Mouse (Mus musculus) CH12.LX (cell line): ENCODE measurements around the gene Mcam. TPM values are rescaled to one million over a fixed set of nuclear protein-coding genes. Genes with fewer than 3 reads are reported as not detected.

Source experiments
- DNase-seq: peaks from one replicate; pipeline ENCODE4 v3.0.0-alpha.2; 2013; ENCODE audit errors: extremely low read depth
- H3K27ac ChIP-seq: 2 replicates; pipeline ENCODE4 v1.5.1; 2012; ENCODE audit warnings: low read depth, mild to moderate bottlenecking, control low read depth, moderate library complexity; ENCODE audit not compliant: insufficient read depth
- H3K27me3 ChIP-seq: replicated peaks from 2 replicates; pipeline ENCODE3; 2012; ENCODE audit warnings: inconsistent platforms
- H3K36me3 ChIP-seq, 2 experiments: replicated peaks in 1 of 2; 2 replicates each; pipeline versions ENCODE3 to v1.6.1; 2012; ENCODE audit warnings: inconsistent platforms in 1 of 2, low read length in 1 of 2, mild to moderate bottlenecking in 1 of 2, mixed read lengths in 1 of 2, moderate library complexity in 1 of 2; ENCODE audit not compliant: control insufficient read depth in 1 of 2, insufficient read depth in 1 of 2
- H3K4me1 ChIP-seq, 2 experiments: 2 replicates each; pipeline ENCODE4 v1.6.1; 2012; ENCODE audit warnings: inconsistent platforms in 1 of 2, moderate library complexity in 1 of 2; ENCODE audit not compliant: insufficient read depth in 2 of 2, control insufficient read depth in 1 of 2
- H3K4me2 ChIP-seq: 2 replicates; pipeline ENCODE4 v1.6.1; 2012; ENCODE audit warnings: low read depth, mild to moderate bottlenecking, control low read depth; ENCODE audit not compliant: poor library complexity, insufficient read depth, severe bottlenecking
- H3K4me3 ChIP-seq, 3 experiments: fragments of 150-350 bp in 1 of 3; sonication (generic) in 1 of 3; replicated peaks in 1 of 3; 2 replicates each; pipeline versions ENCODE3 to v1.5.1; 2011 to 2012; ENCODE audit warnings: low read depth in 2 of 3, low read length in 2 of 3, mild to moderate bottlenecking in 2 of 3, moderate library complexity in 2 of 3, control low read depth in 1 of 3, improper control_type of control experiment in 1 of 3, inconsistent platforms in 1 of 3, mixed read lengths in 1 of 3; ENCODE audit not compliant: poor library complexity in 1 of 3
- H3K79me2 ChIP-seq: replicated peaks from 2 replicates; pipeline ENCODE4 v1.6.1; 2012; ENCODE audit warnings: mild to moderate bottlenecking, moderate library complexity; ENCODE audit not compliant: control insufficient read depth, poor library complexity, insufficient read depth, severe bottlenecking; ENCODE audit errors: extremely low read depth
- H3K9ac ChIP-seq: 2 replicates; pipeline ENCODE4 v1.6.1; 2012; ENCODE audit warnings: low read depth, mild to moderate bottlenecking, control low read depth, moderate library complexity; ENCODE audit not compliant: insufficient read depth
- H3K9me3 ChIP-seq: replicated peaks from 2 replicates; pipeline ENCODE3; 2012; ENCODE audit warnings: low read length, inconsistent platforms, mixed read lengths
- CHD1 ChIP-seq: IDR thresholded peaks from 2 replicates; pipeline ENCODE4 v1.6.1; 2012; ENCODE audit warnings: low read depth, low read length, improper control_type of control experiment, inconsistent platforms
- E2F4 ChIP-seq: IDR thresholded peaks from 2 replicates; pipeline ENCODE4 v1.6.1; 2011; ENCODE audit warnings: low read depth, low read length, improper control_type of control experiment; ENCODE audit not compliant: insufficient replicate concordance
- ELF1 ChIP-seq: IDR thresholded peaks from 2 replicates; pipeline ENCODE4 v1.6.1; 2014; ENCODE audit warnings: low read depth, mild to moderate bottlenecking, inconsistent platforms, low read length, improper control_type of control experiment
- ETS1 ChIP-seq: conservative IDR thresholded peaks from 2 replicates; pipeline ENCODE4 v1.6.1; 2012; ENCODE audit warnings: low read depth, mild to moderate bottlenecking, inconsistent platforms, low read length, improper control_type of control experiment, moderate library complexity
- HCFC1 ChIP-seq: IDR thresholded peaks from 2 replicates; pipeline ENCODE4 v1.6.1; 2012; ENCODE audit warnings: low read depth, mild to moderate bottlenecking, inconsistent platforms, low read length, improper control_type of control experiment
- KAT2A ChIP-seq: IDR thresholded peaks from 2 replicates; pipeline ENCODE4 v1.6.1; 2012; ENCODE audit warnings: low read length, improper control_type of control experiment, inconsistent platforms; ENCODE audit not compliant: insufficient replicate concordance
- MAFK ChIP-seq: IDR thresholded peaks from 2 replicates; pipeline ENCODE4 v1.6.1; 2011; ENCODE audit warnings: low read length, improper control_type of control experiment; ENCODE audit not compliant: insufficient replicate concordance
- MAX ChIP-seq: IDR thresholded peaks from 2 replicates; pipeline ENCODE4 v1.6.1; 2011; ENCODE audit warnings: low read length, improper control_type of control experiment
- MAZ ChIP-seq: IDR thresholded peaks from 2 replicates; pipeline ENCODE4 v1.6.1; 2012; ENCODE audit warnings: low read depth, mild to moderate bottlenecking, inconsistent platforms, low read length, improper control_type of control experiment, moderate library complexity
- MEF2A ChIP-seq: IDR thresholded peaks from 2 replicates; pipeline ENCODE4 v1.6.1; 2014; ENCODE audit warnings: low read depth, mild to moderate bottlenecking, inconsistent platforms, low read length, improper control_type of control experiment, borderline replicate concordance
- NELFE ChIP-seq: IDR thresholded peaks from 2 replicates; pipeline ENCODE4 v1.6.1; 2011; ENCODE audit warnings: low read depth, low read length, improper control_type of control experiment
- NRF1 ChIP-seq: IDR thresholded peaks from 2 replicates; pipeline ENCODE4 v1.6.1; 2014; ENCODE audit warnings: low read depth, mild to moderate bottlenecking, inconsistent platforms, low read length, improper control_type of control experiment, moderate library complexity
- POLR2A ChIP-seq: IDR thresholded peaks from 2 replicates; pipeline ENCODE4 v1.6.1; 2011; ENCODE audit warnings: low read depth, mild to moderate bottlenecking, improper control_type of control experiment, low read length
- POLR2AphosphoS2 ChIP-seq: IDR thresholded peaks from 2 replicates; pipeline ENCODE4 v1.6.1; 2011; ENCODE audit warnings: low read depth, low read length, improper control_type of control experiment
- TBP ChIP-seq: conservative IDR thresholded peaks from 2 replicates; pipeline ENCODE4 v1.6.1; 2011; ENCODE audit warnings: low read depth, low read length, improper control_type of control experiment
- TCF12 ChIP-seq: IDR thresholded peaks from 2 replicates; pipeline ENCODE4 v1.6.1; 2014; ENCODE audit warnings: low read depth, mild to moderate bottlenecking, inconsistent platforms, low read length, improper control_type of control experiment
- UBTF ChIP-seq: IDR thresholded peaks from 2 replicates; pipeline ENCODE4 v1.6.1; 2012; ENCODE audit warnings: low read depth, mild to moderate bottlenecking, inconsistent platforms, low read length, improper control_type of control experiment, moderate library complexity
- ZC3H11A ChIP-seq: IDR thresholded peaks from 2 replicates; pipeline ENCODE4 v1.6.1; 2012; ENCODE audit warnings: low read depth, mild to moderate bottlenecking, inconsistent platforms, low read length, improper control_type of control experiment
- dilution Hi-C: fragments of 300-500 bp; cut with MboI; formaldehyde crosslinking; loops from 2 replicates; pipeline ENCODE4 v1.14.3; 2020; ENCODE audit warnings: low sequenced_read_pairs; ENCODE audit not compliant: extremely low pct_unique_long_range_greater_than_20kb, extremely low pct_ligation_motif_present
- in situ Hi-C: fragments of 300-500 bp; cut with MboI; formaldehyde crosslinking; loops from 3 replicates; pipeline ENCODE4 v1.14.3; 2019; ENCODE audit warnings: low sequenced_read_pairs, low pct_ligation_motif_present, low pct_unique_long_range_greater_than_20kb, mixed read lengths
- polyA plus RNA-seq: library from polyadenylated mRNA; unstranded; fragments of >175 nt; gene quantifications from 2 replicates; pipeline ENCODE4 v1.2.1, GENCODE M21; 2012; ENCODE audit warnings: low read depth; ENCODE audit not compliant: insufficient read length
- total RNA-seq, 2 experiments: library from RNA; depleted of rRNA; stranded (reverse); fragments of 300-350 nt in 1 of 2; fragments of >200 nt in 1 of 2; gene quantifications; 2 replicates each; pipeline ENCODE4 v1.2.3; 2012 to 2014

The Mcam gene
- total and polyA plus RNA-seq, 3 experiments = 0.40 to 0.98 (median 0.56) TPM

GRCm38 (mm10) chr9:44130034-44130433 lies 4.2 kb upstream of the Mcam start:
- TF ChIP-seq MAZ (peak; percentile 75; the same call in 1 of the 2 replicates), UBTF (peak; percentile 53; the same call in 1 of the 2 replicates), MAX (peak; percentile 42; the same call in 1 of the 2 replicates), MEF2A (0 out of 2 replicates have a peak, but pooled peaks have one; percentile 31), ETS1 (no peak; the same call in 1 of the 2 replicates), ZC3H11A (no peak), TCF12 (0 out of 2 replicates have a peak, but pooled peaks have one; percentile 29)
- in situ Hi-C loops (no loop called here), dilution Hi-C loops (no loop called here)
- Histone ChIP-seq H3K36me3 (no peaks in the 10 kb centered on the region), H3K4me1 (peaks cover 4 to 43% of the 10 kb centered on the region in 2 experiments), H3K4me2 (peak overlapping the region; percentile 48), H3K27ac (no peak overlapping the region), H3K9ac (peak overlapping the region; percentile 22), H3K9me3 (no peaks in the 10 kb centered on the region), H3K79me2 (no peaks in the 10 kb centered on the region), H3K27me3 (peaks cover 59% of the 10 kb centered on the region), H3K4me3 (peak overlapping the region; percentile 34 to 43 (median 41))
- peak; percentile 53 for DNase-seq

GRCm38 (mm10) chr9:44130581-44131275 lies 3.5 kb upstream of the Mcam start:
- H3K79me2 ChIP-seq = no peaks in the 10 kb centered on the region
- TF ChIP-seq E2F4 = no peak
- TF ChIP-seq TBP = no peak
- TF ChIP-seq KAT2A = no peak
- TF ChIP-seq ELF1 = no peak
- TF ChIP-seq MEF2A = no peak
- no peak for TF ChIP-seq HCFC1
- H3K27ac ChIP-seq = no peak overlapping the region
- H3K27me3 ChIP-seq = peaks cover 66% of the 10 kb centered on the region
- no peaks in the 10 kb centered on the region for H3K9me3 ChIP-seq
- peaks cover 11 to 46% of the 10 kb centered on the region in 2 experiments for H3K4me1 ChIP-seq
- peak overlapping the region in 2 of 3 experiments; percentile 41 to 43 for H3K4me3 ChIP-seq
- in situ Hi-C loops = no loop called here
- dilution Hi-C loops = no loop called here
- no peak overlapping the region for H3K9ac ChIP-seq
- H3K36me3 ChIP-seq = no peaks in the 10 kb centered on the region
- no peak for DNase-seq
- peak overlapping the region; percentile 48 for H3K4me2 ChIP-seq

- no peak overlapping the region for H3K4me2 ChIP-seq
- TF ChIP-seq ZC3H11A = no peak
- TF ChIP-seq CHD1 = no peak
- TF ChIP-seq NELFE = no peak
- TF ChIP-seq POLR2AphosphoS2 = no peak
- no peak for TF ChIP-seq POLR2A
- TF ChIP-seq MAFK = no peak
- no peak for TF ChIP-seq NRF1
- H3K9ac ChIP-seq = no peak overlapping the region
- no peaks in the 10 kb centered on the region for H3K79me2 ChIP-seq
- H3K9me3 ChIP-seq = no peaks in the 10 kb centered on the region
- H3K27me3 ChIP-seq = peaks cover 69% of the 10 kb centered on the region
- DNase-seq = no peak
- peaks cover 11 to 42% of the 10 kb centered on the region in 2 experiments for H3K4me1 ChIP-seq
- no peak overlapping the region for H3K4me3 ChIP-seq
- no peaks in the 10 kb centered on the region for H3K36me3 ChIP-seq
- no peak overlapping the region for H3K27ac ChIP-seq
- in situ Hi-C loops (no loop called here), dilution Hi-C loops (no loop called here)
Observed at GRCm38 (mm10) chr9:44131276-44131590, 3.0 kb upstream of the Mcam start.
